Mouse (Mus musculus) CD8-positive naive resting alpha-beta T cell, adult 2 months (primary cell): ENCODE measurements around the gene Kdm4b.

Experiments
- DNase-seq, 2 experiments: peaks; one replicate each; pipeline ENCODE4 v3.0.0; 2022; ENCODE audit warnings: low read depth in 2 of 2, low spot score in 2 of 2

Kdm4b gene

DNA sequence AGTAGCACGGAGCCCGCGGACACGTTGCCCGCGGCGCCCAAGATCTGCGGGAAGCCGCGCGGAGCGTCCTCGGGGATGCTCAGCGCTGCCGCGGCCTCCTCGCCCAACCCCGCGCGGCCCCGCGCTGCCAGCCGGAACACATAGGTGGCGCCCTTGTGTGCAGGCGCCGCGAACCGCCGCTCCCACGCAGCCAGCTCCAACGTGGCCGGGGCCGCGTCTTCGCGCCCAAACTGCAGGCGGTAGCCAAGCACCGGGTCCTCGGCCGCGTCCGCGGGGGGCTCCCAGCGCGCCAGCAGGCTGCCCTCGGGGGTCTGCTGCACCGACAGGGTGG, 99.7 kb downstream of the Kdm4b start:
- peak; percentile 81 to 87 for DNase-seq

- no peak for DNase-seq
These were observed 100.1 kb downstream of the Kdm4b start for GRCm38 (mm10) chr17:56425941-56426340.

GRCm38 (mm10) chr17:56427857-56428256, 102.0 kb downstream of the Kdm4b start:
- no peak for DNase-seq

- DNase-seq: no peak
These were observed 105.7 kb downstream of the Kdm4b start for GRCm38 (mm10) chr17:56431582-56431981.

GRCm38 (mm10) chr17:56439731-56440460, 114.0 kb downstream of the Kdm4b start:
- DNase-seq: no peak

DNA sequence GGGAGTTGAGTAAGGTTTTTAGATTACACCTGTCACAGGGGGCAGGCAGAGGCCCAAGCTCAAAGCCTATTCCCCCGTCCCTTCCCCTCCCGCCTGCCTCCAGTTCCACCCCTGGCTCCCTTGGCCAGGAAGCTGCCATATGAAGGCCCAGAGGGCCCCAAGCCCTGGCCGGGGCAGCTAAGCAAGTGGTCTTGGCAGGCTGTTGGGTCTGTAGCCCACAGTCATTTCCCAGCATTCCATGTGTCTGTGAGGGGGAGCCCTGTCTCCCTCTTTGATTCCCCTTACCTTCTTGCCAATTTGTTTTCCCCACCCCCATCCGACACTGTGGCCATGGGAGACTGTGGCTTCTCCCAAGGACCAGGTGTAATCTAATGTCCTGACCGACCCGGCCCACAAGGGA, 116.5 kb downstream of the Kdm4b start:
- no peak for DNase-seq

- DNase-seq: peak; percentile 27 to 42
These were observed 117.5 kb downstream of the Kdm4b start for GRCm38 (mm10) chr17:56443341-56443795.

GRCm38 (mm10) chr17:56444771-56445170, 118.9 kb downstream of the Kdm4b start:
- DNase-seq: no peak

DNA sequence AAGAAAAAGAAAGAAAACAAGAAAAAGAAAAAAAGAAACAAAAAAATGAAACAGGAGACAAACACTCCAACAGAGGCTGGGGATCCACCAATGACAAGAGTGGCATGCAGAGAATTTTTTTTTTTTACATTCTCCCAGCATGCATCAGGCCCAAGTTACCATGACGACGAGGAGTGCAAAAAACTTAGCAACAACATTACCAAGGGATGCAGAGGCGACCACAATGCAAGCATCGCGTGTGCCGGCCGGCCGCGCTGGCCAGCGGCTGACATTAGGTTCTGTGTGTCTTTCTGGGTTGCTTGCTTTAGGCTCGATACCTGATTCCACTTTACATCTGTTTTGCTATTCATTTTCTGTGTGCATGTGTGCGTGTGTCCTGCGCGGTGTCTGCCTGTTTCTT, 119.5 kb downstream of the Kdm4b start:
- DNase-seq: peak in 1 of 2 experiments; percentile 35

DNA sequence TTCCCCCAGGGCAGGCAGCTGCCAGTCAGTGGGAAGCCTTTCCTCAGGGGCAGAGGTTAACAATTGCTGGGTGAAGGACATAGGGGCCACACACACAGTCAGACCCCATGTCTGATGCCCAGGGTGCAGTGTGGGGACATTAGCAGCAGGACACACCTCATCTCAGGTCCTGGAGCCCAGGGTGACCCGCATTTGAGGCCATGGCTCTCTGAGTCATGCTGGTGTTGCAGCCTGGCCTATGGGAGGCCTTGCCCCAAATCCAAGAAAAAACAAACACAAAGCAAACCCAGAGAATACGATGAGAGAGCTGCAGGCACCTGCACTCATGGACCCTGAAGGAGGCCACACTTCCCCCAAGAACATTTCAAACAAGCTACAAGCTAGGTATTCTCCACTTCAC, 121.9 kb downstream of the Kdm4b start:
- DNase-seq: no peak
